Mouse (Mus musculus): ENCODE measurements at regions not wholly inside any gene's neighbourhood (a gene's known extent, or its start where the extent isn't known, plus 50 kb on each side); places are given as distances from the start of the nearest gene placed in this dataset.

GRCm38 (mm10) chr12:119099736-119100135 is 133.5 kb upstream of the Abcb5 start:
- TF ChIP-seq POLR2A (IDR thresholded peaks at IDR 0.05; ENCODE audit: insufficient read depth, low read length) (no peak), CTCF (IDR thresholded peaks at IDR 0.05; ENCODE audit: low read depth, low read length) (no peak), EP300 (IDR thresholded peaks at IDR 0.05; ENCODE audit: insufficient read depth, low read depth, low read length) (no peak)

Data from ES-Bruce4 (cell line).